Mouse (Mus musculus): Measurements from ENCODE around the gene Ccdc69. TPM values are rescaled to one million over a fixed set of nuclear protein-coding genes. Genes with fewer than 3 reads are reported as not detected.

Ccdc69 gene
- 25.3 TPM for polyA plus RNA-seq (2017; shearing (Covaris generic))

DNA sequence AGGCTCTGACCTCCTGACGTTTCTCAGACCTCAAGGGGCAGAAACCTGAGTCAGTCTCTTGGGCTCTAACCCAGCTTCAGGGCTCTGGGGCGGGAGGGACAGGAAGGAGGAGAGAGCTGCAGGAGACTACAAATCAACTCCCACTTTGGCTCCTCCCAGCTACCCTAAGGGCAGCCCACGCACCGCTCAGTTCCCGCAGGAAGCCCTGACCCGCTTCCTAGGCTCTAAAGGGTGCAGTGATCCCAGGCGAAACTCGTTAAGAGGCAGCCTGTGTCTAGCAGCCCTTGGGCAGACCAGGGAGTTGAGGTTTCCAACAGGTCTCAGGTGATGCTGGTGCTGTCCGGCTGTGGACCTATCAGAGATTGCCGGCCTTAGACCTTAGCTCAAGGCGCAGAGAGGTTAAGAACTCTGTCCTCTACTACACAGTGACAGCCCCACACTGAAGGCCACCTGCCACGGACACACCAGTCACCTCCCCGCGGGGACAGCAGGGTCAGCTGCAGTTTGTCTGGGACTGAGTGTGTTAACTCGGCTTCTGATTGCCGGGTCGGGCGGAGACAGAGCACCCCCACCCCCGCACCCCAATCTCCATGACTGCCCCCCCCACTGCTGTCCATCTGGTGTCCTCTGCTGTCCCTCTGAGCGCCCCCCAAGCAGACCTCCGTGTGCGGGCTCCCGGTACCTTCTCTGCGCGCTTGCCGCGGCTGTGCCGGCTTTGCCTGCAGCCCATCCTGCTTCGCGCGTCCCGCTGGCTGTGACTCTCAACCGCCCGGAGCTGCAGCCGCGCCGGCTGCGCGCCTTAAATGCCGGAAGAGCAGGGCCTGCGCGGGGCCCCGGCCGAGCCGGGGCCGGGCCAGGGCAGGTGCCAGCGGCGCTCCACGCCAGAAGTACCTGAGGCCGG, at the start of gene Ccdc69:
Gene Ccdc69 (minus strand): TSS at position 801 of the 901 bp plus-strand sequence.

DNA sequence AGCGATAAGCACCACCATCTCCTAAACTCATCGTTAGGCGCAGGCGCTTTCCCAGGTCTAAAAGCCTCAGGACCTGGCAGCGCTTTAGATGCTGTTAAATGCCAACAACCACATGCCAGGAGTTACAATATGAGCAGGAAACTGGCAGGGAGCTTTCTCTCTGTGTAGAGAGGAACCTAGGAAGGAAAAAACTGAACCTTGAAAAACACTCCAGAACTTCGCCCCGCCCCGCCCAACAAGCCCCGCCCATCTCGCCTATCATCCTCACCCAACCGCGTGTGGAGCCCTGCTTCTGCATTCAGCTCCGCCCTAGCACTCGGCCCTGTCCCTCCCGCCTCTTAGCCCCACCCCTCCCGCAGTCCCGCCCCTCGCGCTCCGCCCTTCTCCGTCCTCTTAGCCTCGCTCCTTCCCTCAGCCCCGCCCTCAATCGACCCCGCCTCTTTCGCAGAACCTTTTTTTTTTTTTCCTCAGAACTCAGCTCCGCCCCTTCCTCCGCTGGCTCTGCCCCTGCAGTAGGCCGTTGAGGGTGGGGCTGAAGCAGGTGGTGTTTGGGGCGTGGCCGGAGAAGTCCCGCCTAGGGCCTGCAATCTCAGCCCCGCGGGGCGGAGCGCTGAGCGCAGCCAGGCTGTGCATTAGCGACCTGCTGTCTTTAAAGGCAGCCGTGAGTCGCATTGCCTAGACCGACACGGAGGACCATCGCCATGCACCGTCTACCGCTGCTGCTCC, 19.7 kb upstream of the Ccdc69 start, which contains the start of gene Gm2a:
Gene Gm2a (plus strand): TSS at position 653 of the 726 bp plus-strand sequence.

DNA sequence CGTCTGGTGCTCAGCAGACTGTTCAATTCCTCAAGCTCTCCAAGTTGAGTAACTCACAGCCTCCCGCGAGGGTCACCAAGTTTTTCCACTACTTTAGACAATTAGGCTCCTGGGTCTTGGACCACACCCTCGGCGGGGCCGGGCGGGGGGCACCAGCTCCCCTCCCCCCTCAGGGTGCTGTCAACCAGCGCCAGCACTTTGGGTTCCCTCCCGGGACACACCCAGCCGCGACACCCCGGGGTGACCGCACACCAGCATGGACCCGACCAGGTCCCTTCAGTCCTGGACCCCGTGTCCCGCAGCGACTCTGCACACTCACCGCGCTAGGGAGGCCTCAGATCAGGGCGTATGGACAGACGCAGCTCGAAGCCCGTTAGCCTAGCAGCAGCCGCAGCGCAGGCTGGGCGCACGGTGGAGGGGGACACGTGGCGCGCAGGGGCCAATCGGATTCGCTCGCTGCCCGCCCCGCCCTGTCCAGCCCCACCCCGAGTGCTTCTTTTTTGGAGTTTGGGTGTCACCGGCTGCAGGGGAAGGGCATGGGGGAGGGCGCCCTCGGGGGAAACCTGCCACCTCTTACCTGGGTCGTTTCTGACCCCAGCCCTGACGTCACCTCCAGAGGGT, 44.8 kb downstream of the Ccdc69 start, which contains the start of gene Anxa6:
Gene Anxa6 (minus strand): TSS at position 406 of the 621 bp plus-strand sequence.

Other genes with a start within 250 kb of the Ccdc69 start
- gene Lyrm7, start 217.2 kb downstream of the Ccdc69 start, polyA plus RNA-seq (2017; shearing (Covaris generic)) = 2.7 TPM
- 186 TPM for gene Hint1, start 211.7 kb downstream of the Ccdc69 start, polyA plus RNA-seq (2017; shearing (Covaris generic))
- 0.65 TPM for gene Gpx3, start 175.7 kb downstream of the Ccdc69 start, polyA plus RNA-seq (2017; shearing (Covaris generic))
- gene Tnip1, start 115.2 kb downstream of the Ccdc69 start, polyA plus RNA-seq (2017; shearing (Covaris generic)) = 139 TPM
- gene Anxa6, start 44.7 kb downstream of the Ccdc69 start, polyA plus RNA-seq (2017; shearing (Covaris generic)) = 397 TPM
- gene Gm2a, start 20.0 kb upstream of the Ccdc69 start, polyA plus RNA-seq (2017; shearing (Covaris generic)) = 52.2 TPM
- gene Slc36a3, start 73.6 kb upstream of the Ccdc69 start, polyA plus RNA-seq (2017; shearing (Covaris generic)) = 0.20 TPM
- gene Slc36a2, start 106.9 kb upstream of the Ccdc69 start, polyA plus RNA-seq (2017; shearing (Covaris generic)) = not detected
- 3.1 TPM for gene Slc36a1, start 126.2 kb upstream of the Ccdc69 start, polyA plus RNA-seq (2017; shearing (Covaris generic))

Measured in naive thymus-derived CD4-positive, alpha-beta T cell, adult 5 months (primary cell).